Mouse (Mus musculus): ENCODE results near the gene Tmem174. TPM values are rescaled to one million over a fixed set of nuclear protein-coding genes. Genes with fewer than 3 reads are reported as not detected.

The Tmem174 gene
- polyA plus RNA-seq, 2 experiments: not detected

DNA sequence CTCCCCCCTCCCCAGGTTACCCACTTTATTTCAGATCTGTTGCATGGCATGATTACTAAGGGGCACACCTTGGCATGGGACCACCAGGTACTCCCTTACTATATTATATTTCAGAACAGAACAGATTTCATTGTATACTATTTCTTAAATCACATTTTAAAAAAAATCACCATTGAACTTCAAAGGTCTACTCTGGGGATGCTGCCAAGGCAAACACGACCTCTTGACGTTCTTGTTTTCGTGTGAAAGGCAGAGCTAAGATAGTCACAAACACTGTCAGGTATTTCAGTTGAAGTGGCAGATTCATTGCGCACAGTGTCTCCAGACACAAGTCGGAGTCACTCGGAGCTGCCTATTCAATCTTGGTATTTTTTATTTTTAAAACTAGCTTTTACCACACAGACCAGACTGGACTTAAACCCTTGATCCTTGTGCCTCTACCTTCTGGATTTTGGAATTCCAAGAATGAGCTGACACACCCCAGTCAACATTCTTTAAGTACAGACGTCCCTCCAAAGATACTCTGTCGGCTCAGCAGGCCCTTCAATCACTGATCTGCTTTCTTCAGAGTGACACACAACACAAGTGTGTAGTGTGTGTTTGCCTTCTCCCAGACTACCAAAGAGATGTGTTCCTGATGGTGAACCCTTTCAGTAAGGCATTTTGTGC is 14.2 kb downstream of the Tmem174 start:
- TF ChIP-seq EP300 (IDR thresholded peaks at IDR 0.05; ENCODE audit: low read depth) (no peak), CTCF (IDR thresholded peaks at IDR 0.05; ENCODE audit: low read depth) (no peak)
- Histone ChIP-seq H3K4me3 (ENCODE audit: insufficient read depth in 1 of 2, low read depth in 2 of 2, low read length in 2 of 2) (no peak overlapping the region), H3K9me3 (ENCODE audit: control insufficient read depth, low read length) (no peaks in the 10 kb centered on the region), H3K27me3 (ENCODE audit: control insufficient read depth, insufficient read depth, low read length) (no peaks in the 10 kb centered on the region), H3K4me2 (ENCODE audit: low read depth) (no peak overlapping the region), H3K27ac (no peak overlapping the region), H3K4me1 (replicated peaks; ENCODE audit: control insufficient read depth in 2 of 2, insufficient read depth in 2 of 2, low read length in 1 of 2) (no peaks in the 10 kb centered on the region), H3K9ac (replicated peaks) (no peak overlapping the region), H3K36me3 (replicated peaks; ENCODE audit: control insufficient read depth, insufficient read depth, low read depth) (no peaks in the 10 kb centered on the region)
- ATAC-seq (ENCODE audit: insufficient read depth) (no peak), DNase-seq (ENCODE audit: low read depth in 3 of 3, low spot score in 3 of 3) (no peak)
- 48% methylated on average over 8 of the region's 8 CpGs for WGBS (ENCODE audit: insufficient replicate concordance)

DNA sequence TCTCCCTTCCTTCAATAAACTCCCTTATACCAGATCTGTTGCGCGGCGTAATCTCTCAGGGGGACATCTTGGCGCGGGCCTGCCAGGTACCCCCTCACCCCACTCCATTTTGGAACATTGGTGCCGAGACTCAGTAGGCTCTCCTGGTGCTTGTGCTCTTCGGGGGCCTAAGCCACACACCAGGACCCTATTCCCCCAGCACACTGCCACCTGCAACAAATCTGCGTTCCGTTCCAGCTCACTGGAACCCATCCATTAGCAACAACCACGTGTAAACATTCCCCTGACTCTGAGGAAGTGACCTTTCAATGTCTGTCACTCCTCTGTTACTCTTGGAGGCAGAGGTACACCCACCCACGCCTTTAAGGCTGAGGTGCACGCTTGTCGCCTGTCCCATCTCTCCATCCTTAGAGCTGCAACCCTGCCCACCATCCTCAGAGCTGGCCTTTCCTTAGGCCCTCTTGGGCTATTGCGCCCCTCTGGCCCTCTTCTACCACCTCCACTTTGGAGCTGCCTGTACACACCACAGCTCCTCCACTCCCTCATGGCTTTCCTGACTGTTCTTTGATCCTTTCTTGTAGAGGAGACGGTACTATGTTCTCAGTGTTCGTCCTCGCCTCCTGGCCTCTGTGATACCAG is 19.7 kb downstream of the Tmem174 start:
- WGBS (ENCODE audit: insufficient replicate concordance): 67% methylated on average over 17 of the region's 17 CpGs

GRCm38 (mm10) chr13:98607885-98608477 is 29.2 kb downstream of the Tmem174 start:
- Histone ChIP-seq H3K4me3 (ENCODE audit: insufficient read depth in 1 of 2, low read depth in 2 of 2, low read length in 2 of 2) (no peak overlapping the region), H3K4me1 (replicated peaks; ENCODE audit: control insufficient read depth in 2 of 2, insufficient read depth in 2 of 2, low read length in 1 of 2) (no peaks in the 10 kb centered on the region), H3K27me3 (ENCODE audit: control insufficient read depth, insufficient read depth, low read length) (no peaks in the 10 kb centered on the region), H3K9me3 (ENCODE audit: control insufficient read depth, low read length) (no peaks in the 10 kb centered on the region), H3K27ac (no peak overlapping the region), H3K9ac (replicated peaks) (no peak overlapping the region), H3K36me3 (replicated peaks; ENCODE audit: control insufficient read depth, insufficient read depth, low read depth) (no peaks in the 10 kb centered on the region), H3K4me2 (ENCODE audit: low read depth) (no peak overlapping the region)
- no peak for ATAC-seq (ENCODE audit: insufficient read depth)
- no peak for TF ChIP-seq EP300 (IDR thresholded peaks at IDR 0.05; ENCODE audit: low read depth)
- TF ChIP-seq CTCF (IDR thresholded peaks at IDR 0.05; ENCODE audit: low read depth): no peak
- 45% methylated on average over 9 of the region's 9 CpGs for whole genome bisulfite sequencing (ENCODE audit: insufficient replicate concordance)
- DNase-seq (ENCODE audit: low read depth in 3 of 3, low spot score in 3 of 3): no peak

More for the DNA sequence above, 19.7 kb downstream of the Tmem174 start:
- H3K36me3 ChIP-seq (replicated peaks; ENCODE audit: control insufficient read depth, insufficient read depth, low read depth): no peaks in the 10 kb centered on the region
- H3K4me2 ChIP-seq (ENCODE audit: low read depth): no peak overlapping the region
- DNase-seq (ENCODE audit: low read depth in 3 of 3, low spot score in 3 of 3): no peak
- H3K9ac ChIP-seq (replicated peaks): no peak overlapping the region
- no peaks in the 10 kb centered on the region for H3K9me3 ChIP-seq (ENCODE audit: control insufficient read depth, low read length)
- no peak overlapping the region for H3K4me3 ChIP-seq (ENCODE audit: insufficient read depth in 1 of 2, low read depth in 2 of 2, low read length in 2 of 2)
- H3K27ac ChIP-seq: no peak overlapping the region
- no peak for ATAC-seq (ENCODE audit: insufficient read depth)
- no peaks in the 10 kb centered on the region for H3K4me1 ChIP-seq (replicated peaks; ENCODE audit: control insufficient read depth in 2 of 2, insufficient read depth in 2 of 2, low read length in 1 of 2)
- TF ChIP-seq EP300 (IDR thresholded peaks at IDR 0.05; ENCODE audit: low read depth): no peak
- TF ChIP-seq CTCF (IDR thresholded peaks at IDR 0.05; ENCODE audit: low read depth): no peak
- no peaks in the 10 kb centered on the region for H3K27me3 ChIP-seq (ENCODE audit: control insufficient read depth, insufficient read depth, low read length)

DNA sequence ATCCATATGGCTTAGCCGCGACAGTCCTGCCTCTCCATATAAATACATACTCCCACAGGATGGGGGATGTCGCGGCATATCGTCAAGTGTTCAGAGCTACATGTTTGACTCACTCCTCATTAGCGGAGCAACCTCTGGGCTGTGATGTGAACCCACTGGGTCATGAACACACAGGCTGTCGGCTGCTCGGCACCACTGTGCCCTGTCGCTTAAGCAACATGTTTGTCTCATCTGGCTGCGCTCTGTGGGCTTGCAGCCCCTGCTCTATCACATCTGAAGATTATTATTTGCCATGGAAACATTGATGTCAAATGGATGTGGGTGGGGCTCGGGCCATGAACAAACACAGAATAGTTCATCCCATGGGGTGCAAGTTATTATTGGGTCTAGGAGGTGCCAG is 33.4 kb downstream of the Tmem174 start:
- no peaks in the 10 kb centered on the region for H3K36me3 ChIP-seq (replicated peaks; ENCODE audit: control insufficient read depth, insufficient read depth, low read depth)
- no peak overlapping the region for H3K4me2 ChIP-seq (ENCODE audit: low read depth)
- no peak for ATAC-seq (ENCODE audit: insufficient read depth)
- no peaks in the 10 kb centered on the region for H3K9me3 ChIP-seq (ENCODE audit: control insufficient read depth, low read length)
- WGBS (ENCODE audit: insufficient replicate concordance): 81% methylated on average over 11 of the region's 11 CpGs
- TF ChIP-seq EP300 (IDR thresholded peaks at IDR 0.05; ENCODE audit: low read depth) (no peak), CTCF (IDR thresholded peaks at IDR 0.05; ENCODE audit: low read depth) (no peak)
- no peaks in the 10 kb centered on the region for H3K4me1 ChIP-seq (replicated peaks; ENCODE audit: control insufficient read depth in 2 of 2, insufficient read depth in 2 of 2, low read length in 1 of 2)
- H3K9ac ChIP-seq (replicated peaks): no peak overlapping the region
- H3K27me3 ChIP-seq (ENCODE audit: control insufficient read depth, insufficient read depth, low read length): no peaks in the 10 kb centered on the region
- H3K27ac ChIP-seq: no peak overlapping the region
- DNase-seq (ENCODE audit: low read depth in 3 of 3, low spot score in 3 of 3): no peak
- H3K4me3 ChIP-seq (ENCODE audit: insufficient read depth in 1 of 2, low read depth in 2 of 2, low read length in 2 of 2): no peak overlapping the region

DNA sequence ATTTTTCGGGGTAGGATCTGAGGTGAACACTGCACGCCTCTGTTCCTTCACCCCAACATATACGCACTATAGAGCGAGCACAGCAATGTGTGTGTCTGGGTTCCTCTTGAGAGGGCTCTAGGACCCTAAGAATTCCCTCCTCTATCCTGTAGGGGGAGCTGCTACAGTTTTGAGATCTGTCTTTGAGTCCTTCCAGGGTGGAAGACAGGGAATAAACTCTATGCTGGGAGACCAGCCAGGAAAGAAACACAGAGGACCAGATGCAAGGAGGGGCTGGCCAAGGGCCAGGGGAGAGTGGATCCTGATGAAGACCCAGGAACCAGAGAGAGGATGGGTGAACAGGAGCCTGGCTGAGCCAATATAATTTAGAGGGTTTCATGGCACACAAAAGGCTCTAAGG is 40.5 kb downstream of the Tmem174 start:
- H3K9me3 ChIP-seq (ENCODE audit: control insufficient read depth, low read length): no peaks in the 10 kb centered on the region
- DNase-seq (ENCODE audit: low read depth in 3 of 3, low spot score in 3 of 3) (no peak), ATAC-seq (ENCODE audit: insufficient read depth) (no peak)
- no peak overlapping the region for H3K9ac ChIP-seq (replicated peaks)
- H3K4me3 ChIP-seq (ENCODE audit: insufficient read depth in 1 of 2, low read depth in 2 of 2, low read length in 2 of 2): no peak overlapping the region
- no peaks in the 10 kb centered on the region for H3K36me3 ChIP-seq (replicated peaks; ENCODE audit: control insufficient read depth, insufficient read depth, low read depth)
- TF ChIP-seq CTCF (IDR thresholded peaks at IDR 0.05; ENCODE audit: low read depth): 0 out of 2 replicates have a peak, but pooled peaks have one; percentile 24
- no peak for TF ChIP-seq EP300 (IDR thresholded peaks at IDR 0.05; ENCODE audit: low read depth)
- no peaks in the 10 kb centered on the region for H3K27me3 ChIP-seq (ENCODE audit: control insufficient read depth, insufficient read depth, low read length)
- peaks cover 0 to 2% of the 10 kb centered on the region in 2 experiments; a peak in 1 of 4 replicates for H3K4me1 ChIP-seq (replicated peaks; ENCODE audit: control insufficient read depth in 2 of 2, insufficient read depth in 2 of 2, low read length in 1 of 2)
- H3K4me2 ChIP-seq (ENCODE audit: low read depth): no peak overlapping the region
- 62% methylated on average over 4 of the region's 4 CpGs for WGBS (ENCODE audit: insufficient replicate concordance)
- H3K27ac ChIP-seq: no peak overlapping the region
